Comparison of ENCODE assay signal across 23 mouse cellular contexts in genomic region chr11:102896641-102897040, GRCm38 (mm10). TPM values are rescaled to one million over a fixed set of nuclear protein-coding genes. Genes with fewer than 3 reads are reported as not detected.
A peak's percentile ranks its signal among the peaks of the same experiment; 100 is the strongest.
DNase-seq lines count a peak whose midpoint lies in the region; ATAC-seq and TF ChIP-seq lines count a peak whose summit lies in the region.
"Had no signal": no experiment of that assay in that cellular context is flagged by ENCODE, and none has a peak within 500 bp of the region (broad histone marks: within the 10 kb centered on the region; RNA-seq: fewer than 3 reads in every experiment).

No protein-coding gene starts in this region.

- 78% methylated on average over 20 of the region's 20 CpGs for WGBS in forebrain, embryonic 10.5 days
- 79% methylated on average over 20 of the region's 20 CpGs for whole genome bisulfite sequencing in forebrain, embryonic 12.5 days
- WGBS in embryonic facial prominence, embryonic 10.5 days, result 77% methylated on average over 20 of the region's 20 CpGs
- WGBS in liver, postnatal 0 days (ENCODE audit: insufficient replicate concordance), result 76% methylated on average over 20 of the region's 20 CpGs
- WGBS in midbrain, embryonic 15.5 days, result 81% methylated on average over 20 of the region's 20 CpGs

- ATAC-seq in forebrain, embryonic 12.5 days (ENCODE audit: low FRiP score), result no peak
- no peak for ATAC-seq in liver, postnatal 0 days
- ATAC-seq in midbrain, embryonic 15.5 days (replicated peaks), result no peak
- ATAC-seq: hindbrain, embryonic 16.5 days; intestine, postnatal 0 days; midbrain, embryonic 16.5 days had no signal

- H3K27me3 ChIP-seq in forebrain, embryonic 10.5 days (ENCODE audit: poor library complexity, severe bottlenecking), result peaks cover 72% of the 10 kb centered on the region
- H3K27me3 ChIP-seq in forebrain, embryonic 12.5 days, result peaks cover 52% of the 10 kb centered on the region
- peaks cover 71% of the 10 kb centered on the region for H3K27me3 ChIP-seq in embryonic facial prominence, embryonic 10.5 days (replicated peaks; ENCODE audit: low read depth, poor library complexity, severe bottlenecking)
- peaks cover 27% of the 10 kb centered on the region for H3K27me3 ChIP-seq in liver, postnatal 0 days (ENCODE audit: insufficient read depth, low read length)
- H3K27me3 ChIP-seq in midbrain, embryonic 15.5 days (replicated peaks), result peaks cover 37% of the 10 kb centered on the region

- no peaks in the 10 kb centered on the region for H3K36me3 ChIP-seq in forebrain, embryonic 10.5 days (replicated peaks)
- no peaks in the 10 kb centered on the region for H3K36me3 ChIP-seq in forebrain, embryonic 12.5 days (replicated peaks)
- no peaks in the 10 kb centered on the region for H3K36me3 ChIP-seq in embryonic facial prominence, embryonic 10.5 days (replicated peaks)
- no peaks in the 10 kb centered on the region for H3K36me3 ChIP-seq in liver, postnatal 0 days (replicated peaks; ENCODE audit: insufficient read depth, low read length)
- H3K36me3 ChIP-seq in midbrain, embryonic 15.5 days (replicated peaks), result no peaks in the 10 kb centered on the region
- H3K36me3 ChIP-seq: heart, embryonic 13.5 days; limb, embryonic 12.5 days had no signal

- no peak overlapping the region for H3K4me3 ChIP-seq in forebrain, embryonic 10.5 days
- no peak overlapping the region for H3K4me3 ChIP-seq in forebrain, embryonic 12.5 days (replicated peaks)
- H3K4me3 ChIP-seq in layer of hippocampus, adult 2 months, result peak overlapping the region; percentile 39
- no peak overlapping the region for H3K4me3 ChIP-seq in embryonic facial prominence, embryonic 10.5 days
- H3K4me3 ChIP-seq in liver, postnatal 0 days (ENCODE audit: low read depth, low read length), result no peak overlapping the region
- no peak overlapping the region for H3K4me3 ChIP-seq in midbrain, embryonic 15.5 days
- H3K4me3 ChIP-seq: heart, embryonic 13.5 days; left cerebral cortex, adult 2 months; limb, embryonic 12.5 days; megakaryocyte, embryonic 14.5 days had no signal

- no peak overlapping the region for H3K9ac ChIP-seq in forebrain, embryonic 12.5 days
- H3K9ac ChIP-seq in liver, postnatal 0 days (replicated peaks), result no peak overlapping the region
- no peak overlapping the region for H3K9ac ChIP-seq in midbrain, embryonic 15.5 days
- H3K9ac ChIP-seq: heart, embryonic 13.5 days; limb, embryonic 12.5 days had no signal

- TF ChIP-seq CTCF in layer of hippocampus, adult 2 months (conservative IDR thresholded peaks at IDR 0.05), result no peak
- no peak for TF ChIP-seq CTCF in liver, postnatal 0 days (IDR thresholded peaks at IDR 0.05; ENCODE audit: low read depth)

- no peak overlapping the region for H3K4me2 ChIP-seq in forebrain, embryonic 12.5 days
- H3K4me2 ChIP-seq in liver, postnatal 0 days (ENCODE audit: low read depth, low read length), result no peak overlapping the region
- no peak overlapping the region for H3K4me2 ChIP-seq in midbrain, embryonic 15.5 days
- H3K4me2 ChIP-seq: heart, embryonic 13.5 days; limb, embryonic 12.5 days had no signal

- DNase-seq in forebrain, embryonic 10.5 days (ENCODE audit: extremely low spot score, low spot score), result no peak
- no peak for DNase-seq in layer of hippocampus, adult 2 months (ENCODE audit: low spot score in 2 of 2)
- no peak for DNase-seq in layer of hippocampus, postnatal 14 days (ENCODE audit: low spot score in 2 of 2)
- no peak for DNase-seq in embryonic facial prominence, embryonic 10.5 days (ENCODE audit: low spot score)
- DNase-seq in liver, postnatal 0 days, result no peak
- DNase-seq in urinary bladder, adult 2 months (ENCODE audit: low spot score), result no peak
- DNase-seq: adrenal gland, adult 2 months; B cell, adult 2 months; kidney, postnatal 14 days; lung, adult 2 months; thymus, postnatal 14 days had no signal

- H3K4me1 ChIP-seq in forebrain, embryonic 10.5 days, result peaks cover 43% of the 10 kb centered on the region
- peaks cover 8% of the 10 kb centered on the region for H3K4me1 ChIP-seq in forebrain, embryonic 12.5 days
- peaks cover 45% of the 10 kb centered on the region for H3K4me1 ChIP-seq in embryonic facial prominence, embryonic 10.5 days
- peaks cover 16% of the 10 kb centered on the region for H3K4me1 ChIP-seq in liver, postnatal 0 days (ENCODE audit: insufficient read depth)
- H3K4me1 ChIP-seq in midbrain, embryonic 15.5 days, result peaks cover 6% of the 10 kb centered on the region; the same call in 1 of the 2 replicates

- no peak for TF ChIP-seq EP300 in liver, postnatal 0 days (IDR thresholded peaks at IDR 0.05; ENCODE audit: low read depth)

- no peaks in the 10 kb centered on the region for H3K9me3 ChIP-seq in forebrain, embryonic 10.5 days
- no peaks in the 10 kb centered on the region for H3K9me3 ChIP-seq in forebrain, embryonic 12.5 days
- no peaks in the 10 kb centered on the region for H3K9me3 ChIP-seq in embryonic facial prominence, embryonic 10.5 days
- H3K9me3 ChIP-seq in liver, postnatal 0 days (ENCODE audit: low read length), result no peaks in the 10 kb centered on the region
- H3K9me3 ChIP-seq in midbrain, embryonic 15.5 days, result no peaks in the 10 kb centered on the region
- H3K9me3 ChIP-seq: heart, embryonic 13.5 days; limb, embryonic 12.5 days; megakaryocyte, embryonic 14.5 days had no signal

- H3K27ac ChIP-seq in forebrain, embryonic 10.5 days, result peak overlapping the region; percentile 17; the same call in 1 of the 2 replicates
- H3K27ac ChIP-seq in forebrain, embryonic 12.5 days, result no peak overlapping the region
- peak overlapping the region; percentile 80 for H3K27ac ChIP-seq in layer of hippocampus, adult 2 months
- 0 out of 2 replicates have a peak overlapping the region, but pooled peaks have one; percentile 10 for H3K27ac ChIP-seq in embryonic facial prominence, embryonic 10.5 days (replicated peaks)
- peak overlapping the region; percentile 71; the same call in 1 of the 2 replicates for H3K27ac ChIP-seq in liver, postnatal 0 days (ENCODE audit: low read depth)
- no peak overlapping the region for H3K27ac ChIP-seq in midbrain, embryonic 15.5 days
- H3K27ac ChIP-seq: heart, embryonic 13.5 days; left cerebral cortex, adult 2 months; limb, embryonic 12.5 days had no signal

RNA-seq across cellular contexts. Expression of gene Gfap, which starts 4.1 kb away (rescaled TPM):
- 0.09 and 0.10 TPM in 2 replicates for polyA plus RNA-seq in forebrain, embryonic 10.5 days (2016; fragmentation: Nextera tagmentation; extraction: Ambion mirVana)
- 0.09 TPM in 1 of 2 replicates, not detected in the other for polyA plus RNA-seq in forebrain, embryonic 12.5 days (2016; fragmentation: Nextera tagmentation; extraction: Ambion mirVana)
- 100 to 1,000 TPM; 332 to 341 TPM for total RNA-seq in layer of hippocampus, adult 2 months (2021)
- total RNA-seq in layer of hippocampus, postnatal 14 days (2021), result 100 to 1,000 TPM; 263 to 355 TPM
- 0.14 and 0.16 TPM in 2 replicates for polyA plus RNA-seq in embryonic facial prominence, embryonic 10.5 days (2016; fragmentation: Nextera tagmentation; extraction: Ambion mirVana)
- polyA plus RNA-seq in liver, postnatal 0 days (2015; fragmentation: Nextera tagmentation; extraction: Ambion mirVana), result 3.6 and 3.8 TPM in 2 replicates
- 0.53 and 0.56 TPM in 2 replicates for polyA plus RNA-seq in urinary bladder, adult 2 months (2012; rRNA removed)
- polyA plus RNA-seq in midbrain, embryonic 15.5 days (2015; fragmentation: Nextera tagmentation; extraction: Ambion mirVana), result 0.14 and 0.25 TPM in 2 replicates
- total RNA-seq: neutrophil, adult 5-6 weeks had no signal

RNA-seq across cellular contexts. Expression of gene Fam187a, which starts 11.7 kb away (rescaled TPM):
- 0.09 TPM in 1 of 2 replicates, not detected in the other for polyA plus RNA-seq in forebrain, embryonic 10.5 days (2016; fragmentation: Nextera tagmentation; extraction: Ambion mirVana)
- polyA plus RNA-seq in forebrain, embryonic 12.5 days (2016; fragmentation: Nextera tagmentation; extraction: Ambion mirVana), result not detected in 2 replicates
- total RNA-seq in layer of hippocampus, adult 2 months (2021), result under 1 TPM in 1 of 2 experiments, not detected in 1; 0.37 TPM
- total RNA-seq in layer of hippocampus, postnatal 14 days (2021), result under 1 TPM; 0.21 to 0.41 TPM
- not detected in 2 replicates for polyA plus RNA-seq in embryonic facial prominence, embryonic 10.5 days (2016; fragmentation: Nextera tagmentation; extraction: Ambion mirVana)
- not detected in 2 replicates for polyA plus RNA-seq in liver, postnatal 0 days (2015; fragmentation: Nextera tagmentation; extraction: Ambion mirVana)
- polyA plus RNA-seq in urinary bladder, adult 2 months (2012; rRNA removed), result not detected in 2 replicates
- not detected in 2 replicates for polyA plus RNA-seq in midbrain, embryonic 15.5 days (2015; fragmentation: Nextera tagmentation; extraction: Ambion mirVana)
- total RNA-seq: adrenal gland, adult 2 months; gastrocnemius, adult 8-10 months; heart, postnatal 25 days; left cerebral cortex, adult 2 months; neutrophil, adult 5-6 weeks had no signal
- polyA plus RNA-seq: adrenal gland, adult 2 months; heart, embryonic 13.5 days; hindbrain, embryonic 16.5 days; intestine, postnatal 0 days; limb, embryonic 12.5 days; midbrain, embryonic 16.5 days had no signal

RNA-seq across cellular contexts. Expression of gene Ccdc103, which starts 15.6 kb away (rescaled TPM):
- 2.0 and 2.9 TPM in 2 replicates for polyA plus RNA-seq in forebrain, embryonic 10.5 days (2016; fragmentation: Nextera tagmentation; extraction: Ambion mirVana)
- polyA plus RNA-seq in forebrain, embryonic 12.5 days (2016; fragmentation: Nextera tagmentation; extraction: Ambion mirVana), result 1.7 and 2.4 TPM in 2 replicates
- 1 to 10 TPM; 1.5 to 3.0 TPM for total RNA-seq in layer of hippocampus, adult 2 months (2021)
- 1 to 10 TPM; 1.5 to 2.0 TPM for total RNA-seq in layer of hippocampus, postnatal 14 days (2021)
- 1.4 and 1.8 TPM in 2 replicates for polyA plus RNA-seq in embryonic facial prominence, embryonic 10.5 days (2016; fragmentation: Nextera tagmentation; extraction: Ambion mirVana)
- 0.39 and 0.51 TPM in 2 replicates for polyA plus RNA-seq in liver, postnatal 0 days (2015; fragmentation: Nextera tagmentation; extraction: Ambion mirVana)
- polyA plus RNA-seq in urinary bladder, adult 2 months (2012; rRNA removed), result 0.66 and 0.77 TPM in 2 replicates
- polyA plus RNA-seq in midbrain, embryonic 15.5 days (2015; fragmentation: Nextera tagmentation; extraction: Ambion mirVana), result 2.0 and 2.2 TPM in 2 replicates
- total RNA-seq: gastrocnemius, adult 8-10 months; heart, postnatal 25 days; neutrophil, adult 5-6 weeks had no signal

RNA-seq across cellular contexts. Expression of gene Eftud2, which starts 15.9 kb away (rescaled TPM):
- polyA plus RNA-seq in forebrain, embryonic 10.5 days (2016; fragmentation: Nextera tagmentation; extraction: Ambion mirVana), result 376 and 379 TPM in 2 replicates
- 274 and 279 TPM in 2 replicates for polyA plus RNA-seq in forebrain, embryonic 12.5 days (2016; fragmentation: Nextera tagmentation; extraction: Ambion mirVana)
- 100 to 1,000 TPM; 129 to 139 TPM for total RNA-seq in layer of hippocampus, adult 2 months (2021)
- total RNA-seq in layer of hippocampus, postnatal 14 days (2021), result 100 to 1,000 TPM; 113 to 124 TPM
- polyA plus RNA-seq in embryonic facial prominence, embryonic 10.5 days (2016; fragmentation: Nextera tagmentation; extraction: Ambion mirVana), result 347 and 348 TPM in 2 replicates
- polyA plus RNA-seq in liver, postnatal 0 days (2015; fragmentation: Nextera tagmentation; extraction: Ambion mirVana), result 39.0 and 45.5 TPM in 2 replicates
- polyA plus RNA-seq in urinary bladder, adult 2 months (2012; rRNA removed), result 42.1 and 43.4 TPM in 2 replicates
- 133 and 146 TPM in 2 replicates for polyA plus RNA-seq in midbrain, embryonic 15.5 days (2015; fragmentation: Nextera tagmentation; extraction: Ambion mirVana)

RNA-seq across cellular contexts. Expression of gene Kif18b, which starts 28.3 kb away (rescaled TPM):
- 14.5 and 15.5 TPM in 2 replicates for polyA plus RNA-seq in forebrain, embryonic 10.5 days (2016; fragmentation: Nextera tagmentation; extraction: Ambion mirVana)
- 10.8 and 13.0 TPM in 2 replicates for polyA plus RNA-seq in forebrain, embryonic 12.5 days (2016; fragmentation: Nextera tagmentation; extraction: Ambion mirVana)
- under 1 TPM; 0.27 to 0.74 TPM for total RNA-seq in layer of hippocampus, adult 2 months (2021)
- total RNA-seq in layer of hippocampus, postnatal 14 days (2021), result 1 to 10 TPM in 1 of 2 experiments, under 1 TPM in 1; 0.91 to 1.4 TPM
- 12.1 and 13.0 TPM in 2 replicates for polyA plus RNA-seq in embryonic facial prominence, embryonic 10.5 days (2016; fragmentation: Nextera tagmentation; extraction: Ambion mirVana)
- polyA plus RNA-seq in liver, postnatal 0 days (2015; fragmentation: Nextera tagmentation; extraction: Ambion mirVana), result 3.2 and 3.4 TPM in 2 replicates
- 0.56 and 0.71 TPM in 2 replicates for polyA plus RNA-seq in urinary bladder, adult 2 months (2012; rRNA removed)
- 1.8 and 2.4 TPM in 2 replicates for polyA plus RNA-seq in midbrain, embryonic 15.5 days (2015; fragmentation: Nextera tagmentation; extraction: Ambion mirVana)
- total RNA-seq: gastrocnemius, adult 8-10 months; left cerebral cortex, adult 2 months; neutrophil, adult 5-6 weeks had no signal

Comparison
In these comparisons a context has a peak if more than half of its experiments do, and no peak if none do; other contexts are left out.
1. H3K27ac ChIP-seq: peak in forebrain, embryonic 10.5 days (single experiment), layer of hippocampus, adult 2 months (single experiment), embryonic facial prominence, embryonic 10.5 days (single experiment) and liver, postnatal 0 days (single experiment); none in forebrain, embryonic 12.5 days (single experiment) and midbrain, embryonic 15.5 days (single experiment).